Mouse (Mus musculus): ENCODE results near the gene 3110082I17Rik.

DNA sequence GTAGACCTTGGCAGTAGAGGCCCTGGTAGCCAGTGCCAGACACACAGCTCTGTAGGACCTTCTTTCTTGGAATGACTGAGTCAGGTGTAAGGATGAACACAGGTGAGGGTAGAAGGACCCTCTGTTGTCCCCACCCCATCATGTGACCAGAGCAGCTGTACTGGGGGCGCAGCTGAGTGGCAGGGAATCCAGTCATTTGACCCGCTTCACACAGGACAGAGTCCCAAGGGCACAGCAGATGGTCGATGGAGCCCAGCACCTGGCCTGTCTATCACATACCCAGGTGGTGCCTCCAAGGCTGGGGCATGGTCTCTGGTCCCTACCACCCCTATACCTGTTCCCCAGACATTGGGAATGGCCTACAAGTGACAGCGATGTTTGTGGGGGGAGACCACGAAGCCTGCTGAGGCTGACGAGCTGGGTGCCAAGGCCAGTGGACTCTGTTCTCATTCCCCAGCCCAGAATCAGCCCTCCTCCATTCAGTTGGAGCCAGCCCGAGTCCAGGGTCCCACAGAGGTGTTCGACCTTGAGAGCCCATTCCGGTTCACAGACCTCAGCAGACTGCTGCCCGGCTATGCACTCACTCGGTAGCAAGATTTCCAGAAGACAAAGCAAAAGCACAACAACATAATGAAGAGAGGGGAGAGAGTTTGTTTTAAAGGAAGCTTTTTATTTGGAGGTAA is 91.5 kb downstream of the 3110082I17Rik start:
- TF ChIP-seq CTCF (IDR thresholded peaks at IDR 0.05; ENCODE audit: borderline replicate concordance, insufficient read depth, low read depth, low read length): no peak
- no peak for TF ChIP-seq POLR2A (IDR thresholded peaks at IDR 0.05; ENCODE audit: borderline replicate concordance, insufficient read depth, low read length)
